Mouse (Mus musculus) cerebellum, postnatal 14 days (tissue): ENCODE results near the gene Ankef1.

Experiments
- DNase-seq, 2 experiments: peaks; one replicate each; pipeline ENCODE4 v3.0.0; 2021; ENCODE audit warnings: mixed read lengths in 2 of 2

Ankef1 gene

DNA sequence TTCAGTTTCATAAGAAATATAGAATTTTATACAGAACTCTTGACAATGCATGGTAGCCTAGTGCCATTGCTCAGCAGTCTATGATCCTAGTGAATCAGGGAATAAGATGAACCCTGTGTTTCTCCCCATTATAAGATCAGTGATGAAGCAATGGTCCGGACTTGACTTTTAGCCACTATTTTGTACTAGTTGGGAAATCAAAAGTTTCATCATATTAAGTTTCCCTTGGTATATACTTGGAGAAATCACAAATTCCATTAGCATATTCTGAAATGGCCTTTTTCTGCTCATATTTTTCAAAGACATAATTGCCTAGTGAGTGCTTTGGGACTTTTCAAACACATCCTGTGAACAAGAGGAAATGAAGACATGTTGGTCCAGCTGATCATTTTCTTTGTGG lies at the start of gene Ankef1:
TSS of gene Ankef1 (plus strand) at position 260 of the 400 bp plus-strand sequence.
- no peak for DNase-seq

DNA sequence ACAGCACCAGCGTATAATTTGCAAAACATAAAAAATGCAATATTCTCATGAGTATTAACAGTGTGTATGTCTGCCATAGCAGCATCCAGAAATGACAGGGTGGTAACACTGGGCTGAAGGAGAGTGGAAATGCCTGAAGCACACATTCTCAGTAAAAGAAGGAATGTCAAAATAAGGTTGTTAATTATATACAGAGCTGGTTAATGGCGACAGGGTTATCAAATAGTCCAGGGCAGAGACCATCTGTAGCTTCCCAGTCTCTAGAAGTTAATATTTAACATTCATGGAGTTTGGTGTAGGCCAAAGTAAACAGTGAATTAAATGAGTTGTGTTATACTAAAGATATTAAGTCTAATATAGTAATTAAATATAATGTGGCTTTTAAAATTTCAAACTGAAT lies 45.2 kb upstream of the Ankef1 start:
- DNase-seq, result no peak

DNA sequence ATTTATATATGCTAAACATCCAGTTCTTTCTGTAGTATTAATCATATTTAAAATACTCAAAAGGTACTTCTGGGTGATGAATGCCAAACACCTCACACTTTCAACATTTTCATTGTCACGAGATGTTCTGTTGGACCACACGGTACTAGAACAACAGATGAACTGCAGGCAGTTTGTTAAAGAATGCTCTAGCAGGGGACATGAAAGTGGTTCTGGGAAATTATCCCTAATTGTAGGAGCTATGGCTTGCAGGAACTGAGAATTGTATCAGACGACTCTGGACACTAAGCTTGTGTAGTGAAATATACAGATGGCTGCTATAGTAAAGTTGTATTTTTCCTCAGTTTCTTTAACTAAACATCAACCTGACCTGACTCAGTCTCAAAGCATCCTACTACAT lies 44.8 kb upstream of the Ankef1 start:
- DNase-seq, result no peak

DNA sequence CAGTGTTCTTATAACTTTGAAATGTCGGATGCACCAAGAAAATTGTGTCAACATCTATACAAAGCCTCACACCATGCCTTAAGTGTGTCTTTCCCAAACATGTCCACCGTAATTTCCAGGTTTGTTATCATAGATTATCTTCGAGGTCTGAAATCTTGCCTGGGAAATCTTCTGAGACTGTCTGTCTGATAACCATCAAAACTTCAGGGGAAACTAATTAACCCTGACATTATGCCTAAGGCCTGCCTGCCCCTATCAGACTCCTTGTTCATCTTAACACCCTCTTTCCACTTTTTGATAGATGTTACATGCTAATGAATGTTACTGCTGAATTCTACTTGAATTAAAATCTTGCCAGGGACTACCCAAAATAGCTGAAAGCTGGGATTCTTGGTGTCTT lies 24.1 kb upstream of the Ankef1 start:
- DNase-seq, result no peak

DNA sequence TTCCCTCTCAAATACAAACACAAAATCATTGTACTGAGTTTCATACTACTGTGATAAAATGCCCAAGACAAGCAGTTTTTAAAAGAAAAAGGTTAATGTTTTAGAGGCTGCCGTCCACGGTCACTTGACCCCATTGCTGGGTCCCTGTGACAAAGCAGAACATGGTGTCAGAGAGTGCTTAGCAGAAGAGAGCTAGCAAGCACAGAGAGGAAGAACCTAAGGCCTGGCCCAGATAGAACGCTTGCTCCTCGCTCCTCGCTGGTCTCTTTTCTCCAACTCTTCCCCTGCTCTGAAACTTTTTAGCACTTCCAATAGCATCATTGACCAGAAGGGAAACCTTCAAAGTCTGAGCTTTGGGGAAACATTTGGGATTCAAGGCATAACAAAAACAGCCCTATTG lies 19.4 kb upstream of the Ankef1 start:
- no peak for DNase-seq

DNA sequence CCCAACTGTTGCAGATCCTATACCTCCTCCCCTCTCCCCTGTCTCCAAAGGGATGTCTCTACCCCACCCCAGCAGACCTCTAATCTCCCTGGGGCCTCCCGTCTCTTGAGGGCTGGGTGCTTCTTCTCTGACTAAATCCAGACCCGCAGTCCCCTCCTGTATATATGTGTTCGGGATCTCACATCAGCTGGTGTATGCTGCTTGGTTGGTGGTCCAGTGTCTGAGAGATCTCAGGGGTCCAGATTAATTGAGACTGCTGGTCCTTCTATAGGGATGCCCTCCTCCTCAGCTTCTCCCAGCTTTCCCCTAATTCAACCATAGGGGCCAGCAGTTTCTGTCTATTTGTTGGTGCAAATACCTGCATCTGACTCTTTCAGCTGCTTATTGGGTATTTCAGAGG lies 18.7 kb upstream of the Ankef1 start:
- DNase-seq, result no peak

DNA sequence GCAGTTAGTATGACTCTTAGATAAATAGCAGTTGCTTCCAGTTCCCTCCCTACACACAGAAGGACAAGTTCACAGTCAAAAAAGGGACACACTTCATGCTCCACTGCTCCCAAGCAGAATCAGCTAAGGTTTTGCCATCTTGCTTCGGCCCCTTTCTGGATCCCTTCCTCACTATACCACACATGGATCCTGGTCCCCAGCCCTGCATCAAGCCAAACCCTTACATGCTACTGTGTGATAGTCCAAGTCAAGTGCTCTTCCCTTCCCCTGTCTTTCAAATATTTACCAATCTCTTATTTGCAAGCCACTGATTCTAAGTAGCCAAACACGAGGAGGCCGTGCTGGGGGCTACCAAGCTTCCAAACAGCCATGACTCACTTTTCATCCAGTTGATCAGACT lies 16.8 kb upstream of the Ankef1 start:
- DNase-seq, result peak; percentile 5 to 9

DNA sequence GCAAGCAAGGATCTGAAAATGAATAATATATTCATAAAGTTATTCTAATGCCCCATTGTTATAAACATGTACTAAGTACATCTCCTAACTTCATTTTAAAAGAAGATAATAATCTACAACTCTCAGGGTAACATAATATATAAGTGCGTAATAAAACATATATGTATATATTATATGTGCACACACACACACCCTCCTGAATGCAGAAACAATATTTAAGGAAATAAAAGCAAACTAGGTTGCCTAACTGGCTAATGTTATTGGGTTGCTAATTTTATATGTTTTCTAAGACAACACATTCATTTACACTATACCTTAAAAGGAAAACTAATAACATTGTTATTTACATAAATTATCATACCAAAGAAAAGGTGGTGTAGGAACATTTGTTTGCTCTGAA lies 16.3 kb upstream of the Ankef1 start:
- no peak for DNase-seq

DNA sequence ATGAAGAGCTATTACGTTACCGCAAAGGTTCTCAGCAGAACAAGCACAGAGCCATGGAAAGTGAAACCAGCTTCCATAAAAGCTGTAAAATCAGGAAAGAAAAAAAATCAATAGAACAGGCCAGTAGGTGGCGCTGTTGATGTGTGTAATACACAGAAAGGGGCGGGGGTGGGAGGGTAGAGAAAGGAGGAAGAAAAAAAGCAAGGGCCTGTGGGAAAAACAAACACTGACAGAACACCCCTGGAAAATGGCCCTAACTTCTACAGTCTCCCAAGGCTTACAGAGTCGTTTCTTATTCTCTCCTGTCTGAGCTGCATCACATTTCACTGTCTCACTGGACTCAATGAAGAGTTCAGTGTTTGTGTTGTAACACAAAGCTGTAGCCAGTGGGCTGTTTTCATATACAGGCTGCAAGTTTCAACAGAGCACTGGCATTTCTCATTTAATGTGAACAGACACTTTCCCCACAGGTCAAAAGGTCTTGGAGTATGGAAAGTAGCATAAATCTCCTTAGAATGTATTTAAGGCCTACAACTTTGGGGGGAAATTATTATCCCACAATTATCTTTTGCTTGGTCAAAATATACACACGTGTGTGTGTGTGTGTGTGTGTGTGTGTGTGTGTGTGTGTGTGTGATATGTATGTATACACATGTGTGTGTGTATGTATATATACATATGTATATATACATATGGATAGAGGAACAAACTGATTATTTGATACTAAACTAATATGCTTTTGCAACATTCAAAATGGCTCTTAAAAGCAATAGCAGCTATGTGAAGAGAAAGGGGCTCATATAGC lies 15.7 kb upstream of the Ankef1 start:
- DNase-seq, result peak; percentile 83 to 91

DNA sequence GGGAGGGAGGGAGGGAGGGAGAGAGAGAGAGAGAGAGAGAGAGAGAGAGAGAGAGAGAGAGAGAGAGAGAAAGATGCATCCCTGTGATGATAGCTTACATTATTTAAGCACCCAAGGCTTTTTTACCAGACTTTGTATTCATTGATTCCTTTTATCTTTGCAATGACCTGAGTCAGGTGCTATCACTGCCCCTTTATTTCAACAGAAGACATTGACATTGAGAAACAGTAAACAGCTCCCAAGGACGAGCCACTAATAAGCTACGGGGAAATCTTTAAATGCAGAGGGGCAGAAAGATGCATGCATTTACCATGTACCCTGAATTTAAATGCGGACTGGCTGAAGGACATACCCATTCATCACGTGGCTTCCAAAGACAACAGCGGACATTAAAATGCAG lies 14.7 kb upstream of the Ankef1 start:
- no peak for DNase-seq

DNA sequence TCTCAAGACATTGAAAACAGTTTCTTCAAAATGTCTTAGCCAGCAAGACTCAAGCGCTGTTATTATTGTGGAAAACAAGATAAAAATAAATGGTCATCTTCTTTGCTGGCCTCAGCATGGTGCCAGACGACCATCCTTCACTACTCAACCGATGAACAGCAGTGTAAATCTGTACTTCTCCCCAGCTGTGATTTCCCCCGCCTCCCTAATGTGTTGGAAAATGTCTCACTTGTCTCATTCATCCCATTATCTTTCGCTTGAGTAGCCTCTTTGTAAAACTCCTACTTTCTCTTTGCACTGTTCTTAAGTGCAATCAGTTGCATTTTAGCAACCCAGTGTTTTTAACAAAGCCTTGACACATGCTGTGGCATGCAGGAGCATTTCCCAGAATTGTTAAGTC lies 9.4 kb downstream of the Ankef1 start:
- DNase-seq, result no peak

DNA sequence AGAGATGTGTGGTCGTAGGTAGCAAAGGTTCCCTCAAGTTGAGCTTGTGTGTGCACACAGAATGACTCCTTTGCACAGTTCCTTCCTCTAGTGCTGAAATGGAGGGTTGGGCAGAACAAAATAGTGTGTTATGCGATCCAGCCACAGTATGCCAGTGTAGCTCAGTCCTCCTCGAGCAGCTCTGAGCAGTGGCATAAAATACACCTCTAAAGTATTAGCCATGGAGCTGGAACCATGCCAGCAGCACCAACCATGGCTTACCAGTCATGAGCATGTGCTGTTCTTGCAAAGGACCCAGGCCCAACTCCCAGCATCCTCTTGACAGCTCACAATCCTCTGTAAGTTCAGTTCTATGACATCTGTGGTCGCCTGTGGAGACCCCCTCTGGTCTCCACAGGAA lies 10.0 kb downstream of the Ankef1 start:
- DNase-seq, result peak in 1 of 2 experiments; percentile 5

DNA sequence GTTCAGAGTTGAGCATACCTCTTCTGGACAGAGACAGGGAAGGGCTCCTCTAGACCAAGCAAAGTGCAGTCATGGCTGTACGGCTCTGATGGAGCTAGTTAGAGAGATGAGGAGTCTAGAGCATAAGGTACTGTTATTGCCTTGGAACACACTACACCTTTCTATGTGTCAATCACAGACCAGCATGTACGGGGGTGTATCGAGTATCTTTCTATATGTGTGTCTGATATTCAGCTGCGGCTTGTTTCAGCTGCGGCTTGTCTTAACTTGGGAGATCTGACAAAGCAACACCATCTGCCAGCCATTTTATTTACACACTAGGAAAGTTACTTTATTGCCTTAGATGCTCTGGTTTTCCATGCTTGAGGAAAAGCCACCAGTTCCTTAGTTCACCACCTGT lies 11.1 kb downstream of the Ankef1 start:
- no peak for DNase-seq

DNA sequence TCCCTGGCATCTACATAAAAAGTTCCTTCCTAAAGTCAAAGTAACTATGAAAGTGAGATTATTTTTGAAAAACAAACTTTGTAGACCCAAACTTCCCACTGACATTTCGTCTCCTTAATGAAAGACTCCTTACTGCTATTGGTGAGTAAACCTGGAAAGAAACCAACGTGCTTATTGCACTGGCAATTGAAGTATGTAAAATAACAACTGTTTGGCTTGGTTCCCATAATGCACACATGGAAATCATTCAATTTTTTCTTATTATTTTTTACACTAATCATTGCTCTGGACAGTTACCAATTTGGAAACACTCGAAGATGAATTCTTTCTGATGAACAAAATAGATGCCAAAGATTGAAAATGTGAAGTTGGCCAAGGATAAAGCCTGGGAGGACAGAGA lies 12.1 kb downstream of the Ankef1 start:
- DNase-seq, result no peak

DNA sequence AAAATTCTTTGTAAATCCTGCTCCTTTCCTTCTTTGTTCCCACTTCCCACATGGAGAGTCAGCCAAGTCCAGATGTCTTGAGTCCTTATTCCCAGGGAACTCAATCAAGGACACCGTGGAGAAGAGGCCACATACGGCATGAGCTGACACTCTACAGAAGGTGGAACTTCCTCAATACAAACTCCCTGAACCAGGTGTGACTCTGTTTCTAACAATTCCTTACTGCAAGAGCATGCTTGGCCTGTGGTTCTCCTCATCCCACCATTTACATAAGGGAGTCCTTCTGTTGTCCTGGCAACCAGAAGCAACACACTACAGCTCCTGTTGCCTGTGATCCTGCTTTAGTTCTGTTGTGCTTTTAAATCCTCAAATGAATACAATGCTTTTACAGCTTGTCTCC lies 13.8 kb downstream of the Ankef1 start:
- no peak for DNase-seq

DNA sequence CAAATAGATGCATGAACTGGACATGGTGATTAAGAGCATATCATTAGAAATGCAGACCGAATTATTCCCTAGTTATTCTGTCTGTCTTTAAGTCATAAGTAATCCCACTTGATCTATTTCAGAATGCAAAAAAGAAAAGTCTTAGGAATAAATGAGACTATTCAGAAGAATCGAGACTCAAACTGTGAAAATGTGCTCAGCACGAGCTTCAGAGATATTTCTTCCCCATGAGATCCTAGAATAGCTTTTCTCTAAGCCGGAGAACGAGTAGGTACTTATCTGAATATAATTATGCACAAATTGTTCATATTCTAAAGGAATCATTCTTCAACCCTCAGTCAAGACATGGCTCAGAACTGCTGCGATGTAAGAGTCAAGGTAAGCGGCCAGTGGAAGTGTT lies 27.2 kb downstream of the Ankef1 start:
- DNase-seq, result no peak

DNA sequence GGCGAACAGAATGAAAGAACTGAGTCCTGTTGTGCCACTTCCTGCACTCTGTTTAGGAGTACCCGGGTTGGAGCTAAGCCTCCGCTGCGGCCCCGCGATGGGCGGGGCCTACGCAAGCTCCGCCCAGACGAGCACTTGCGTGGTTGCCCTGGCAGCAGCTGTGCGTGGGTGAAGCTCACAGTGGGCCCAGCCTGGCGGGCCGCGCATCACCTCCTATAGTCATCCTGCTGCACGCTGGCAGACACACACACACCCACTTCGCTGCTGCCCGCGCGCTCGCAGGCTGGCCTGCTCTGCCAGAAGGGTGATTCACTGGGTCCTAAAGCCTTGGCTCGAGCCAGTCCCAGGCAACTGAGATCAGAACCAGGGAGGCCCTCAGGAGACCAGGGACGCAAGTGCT lies 30.3 kb downstream of the Ankef1 start:
- peak; percentile 91 to 93 for DNase-seq

DNA sequence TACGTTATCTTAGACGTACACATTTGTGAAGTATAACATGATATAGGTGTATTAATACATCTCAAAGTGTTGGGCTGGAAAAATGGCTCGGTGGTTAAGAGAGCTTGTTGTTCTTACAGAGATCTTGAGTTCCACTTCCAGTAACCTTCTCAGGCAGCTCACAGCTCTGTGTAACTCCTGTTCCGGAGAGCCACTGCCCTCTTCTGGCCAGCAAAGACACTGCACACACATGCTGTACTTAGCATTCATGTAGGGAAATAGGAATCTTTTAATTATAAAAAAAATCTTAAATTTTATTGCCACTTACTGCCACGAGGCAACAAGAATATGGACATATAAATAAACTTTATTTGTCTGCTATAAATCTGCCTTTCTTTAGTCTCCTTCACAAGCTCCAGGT lies 56.3 kb downstream of the Ankef1 start:
- peak in 1 of 2 experiments; percentile 20 for DNase-seq

DNA sequence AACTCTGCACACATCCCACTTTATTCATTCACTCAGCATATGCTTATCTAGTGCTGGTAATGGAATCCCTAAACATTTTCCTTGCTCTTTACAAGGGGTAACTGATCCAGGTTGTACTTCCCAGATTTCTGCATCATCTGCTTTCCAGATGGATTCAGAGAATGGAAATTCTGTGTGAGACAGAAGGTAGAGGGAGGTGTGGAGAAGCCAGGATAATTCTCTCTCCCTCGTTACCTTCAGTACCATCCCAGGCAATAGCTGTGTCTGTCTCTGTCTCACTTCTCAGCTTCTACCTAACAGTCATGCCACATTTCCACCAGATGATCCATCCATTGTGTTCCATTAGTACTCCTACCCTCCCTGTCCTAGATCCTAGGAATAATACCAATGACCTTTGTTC lies 60.6 kb downstream of the Ankef1 start:
- DNase-seq, result no peak

DNA sequence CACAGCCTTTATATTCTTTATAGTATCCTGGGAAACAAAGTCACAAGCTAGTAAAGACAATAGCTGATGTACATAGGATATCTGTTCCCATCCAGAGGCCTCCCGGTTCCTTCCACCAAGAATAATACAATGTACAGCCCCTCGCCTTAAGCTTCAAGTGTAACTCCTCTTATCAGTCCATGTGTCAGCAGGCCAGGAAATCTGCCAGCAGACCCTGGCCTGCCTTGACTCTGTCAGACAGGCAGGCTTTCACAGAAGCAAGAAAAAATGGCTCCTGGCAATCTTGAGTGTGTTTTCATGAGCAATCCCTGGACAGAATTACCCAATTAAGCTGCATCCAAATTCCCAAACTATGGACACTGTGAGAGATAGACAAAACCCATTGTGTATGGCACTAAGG lies 69.1 kb downstream of the Ankef1 start:
- DNase-seq, result no peak

DNA sequence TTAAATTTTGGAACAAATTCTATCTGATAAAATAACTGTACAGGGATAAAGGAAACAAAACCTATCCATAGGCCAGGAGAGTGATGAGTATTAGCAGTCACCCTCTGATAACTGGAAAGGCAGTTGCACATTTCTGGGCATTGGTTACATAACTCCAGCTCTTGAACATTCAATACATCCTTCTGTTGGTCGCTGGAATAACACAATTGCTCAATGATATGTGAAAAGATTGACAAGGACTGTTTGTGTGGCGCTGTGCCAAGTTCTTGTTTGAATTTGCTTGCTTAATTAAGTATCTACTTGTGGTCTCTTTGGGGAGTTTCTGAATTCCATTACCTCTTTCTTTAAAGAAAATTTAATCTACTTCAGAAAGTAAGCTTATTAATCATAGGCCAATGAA lies 81.1 kb downstream of the Ankef1 start:
- DNase-seq, result peak in 1 of 2 experiments; percentile 15

DNA sequence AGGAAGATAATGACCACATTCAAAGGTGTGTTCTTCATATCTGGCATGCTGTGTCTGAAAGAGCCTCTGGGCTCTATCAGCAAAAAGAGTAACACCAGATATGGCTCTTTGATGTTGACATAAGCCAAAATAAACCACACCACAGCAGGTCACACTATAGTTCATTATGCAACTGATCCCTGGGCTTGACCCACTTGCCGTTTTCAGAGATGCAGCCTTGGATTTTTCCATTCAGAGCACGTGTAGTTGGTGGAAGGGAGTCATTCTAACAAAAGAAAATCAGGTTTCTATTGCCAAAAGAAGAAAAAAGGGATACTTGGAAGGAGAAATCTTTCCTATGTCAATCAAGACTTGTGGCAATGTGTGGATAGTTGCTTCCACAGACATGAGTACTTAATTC lies 87.1 kb downstream of the Ankef1 start:
- no peak for DNase-seq

DNA sequence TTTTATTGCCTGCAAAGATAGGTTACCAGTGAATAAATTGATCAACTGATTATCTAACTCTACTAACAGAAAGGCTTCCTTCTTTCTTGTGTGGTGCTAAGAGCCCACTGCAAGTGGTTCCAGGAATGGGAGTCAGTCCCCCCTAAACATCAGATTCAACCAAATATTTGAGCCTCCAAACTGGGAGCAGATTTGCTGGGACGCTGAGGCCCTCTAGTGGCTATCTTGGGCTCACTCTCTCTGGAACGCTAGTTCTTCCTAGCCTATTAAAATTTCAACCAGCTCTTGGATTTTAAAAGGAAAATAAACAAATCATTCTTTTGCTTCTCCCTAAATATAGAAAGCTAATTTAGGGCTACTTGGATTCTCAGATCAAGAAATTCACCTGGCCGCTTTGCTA lies 94.7 kb downstream of the Ankef1 start:
- peak; percentile 77 to 81 for DNase-seq

DNA sequence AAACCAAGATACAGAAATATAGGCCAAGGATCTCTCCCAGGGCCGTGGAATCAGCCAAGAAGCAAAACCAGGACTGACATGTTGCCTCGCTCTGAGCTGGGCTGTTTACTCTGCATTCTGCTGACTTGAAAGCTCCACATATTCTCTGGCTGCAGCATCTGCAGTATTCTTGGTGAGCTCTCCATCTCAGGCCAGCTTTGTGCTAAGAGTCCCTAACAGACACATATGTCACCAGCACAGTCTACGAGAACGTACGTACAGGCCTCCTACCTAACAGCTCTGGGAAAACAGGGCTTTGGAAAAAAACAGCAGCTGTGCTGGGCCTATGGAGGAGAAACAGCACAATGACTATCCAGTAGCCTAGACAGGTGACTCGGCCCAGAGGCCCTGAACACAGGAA lies 97.0 kb downstream of the Ankef1 start:
- peak; percentile 12 to 22 for DNase-seq

DNA sequence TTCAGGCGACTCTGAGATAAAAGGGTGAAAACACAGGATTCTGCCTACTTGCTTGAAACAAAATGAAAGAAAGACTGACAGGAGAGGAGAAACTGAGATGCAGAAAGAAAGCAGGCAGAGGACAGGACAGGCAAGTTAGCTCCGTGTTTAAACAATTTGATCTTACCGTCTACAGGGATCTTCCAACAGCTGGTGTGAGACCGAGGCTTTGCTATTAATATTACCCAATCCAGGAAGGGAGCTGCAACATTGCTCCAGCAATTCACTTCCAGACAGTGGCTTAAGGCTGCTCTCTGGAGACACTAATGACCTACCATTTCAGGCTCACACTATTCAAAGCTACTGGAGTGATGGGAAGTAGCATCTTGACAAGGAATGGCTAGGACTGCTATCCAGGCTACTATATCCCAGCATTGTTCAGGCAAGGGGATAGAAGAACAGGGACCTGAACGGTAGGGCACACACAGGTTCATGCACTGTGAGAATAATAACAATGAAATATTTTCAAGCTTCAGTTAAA lies 99.0 kb downstream of the Ankef1 start:
- DNase-seq, result no peak
